ENCODE assay signal across 10 mouse cellular contexts in the genomic region with DNA sequence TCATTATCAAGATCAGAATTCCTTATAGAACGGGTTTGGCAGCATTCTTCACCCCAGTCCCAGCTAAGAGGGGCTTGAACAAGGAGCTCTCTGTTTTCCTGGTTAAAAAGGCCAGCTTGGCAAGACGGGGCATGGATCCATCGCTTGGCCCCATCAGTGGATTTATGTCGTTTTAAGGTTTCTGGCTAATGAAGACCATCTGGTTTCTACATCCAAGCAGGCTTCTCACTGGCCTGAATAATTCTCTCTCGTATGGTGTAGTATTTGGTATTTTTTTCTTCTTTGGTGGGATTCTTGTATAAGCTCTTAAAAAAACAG. TPM values are rescaled to one million over a fixed set of nuclear protein-coding genes. Genes with fewer than 3 reads are reported as not detected.
DNase-seq lines count a peak whose midpoint lies in the region; ATAC-seq and TF ChIP-seq lines count a peak whose summit lies in the region.
"Had no signal": no experiment of that assay in that cellular context is flagged by ENCODE, and none has a peak within 500 bp of the region (broad histone marks: within the 10 kb centered on the region; RNA-seq: fewer than 3 reads in every experiment).

No protein-coding gene starts in this region.

- TF ChIP-seq CTCF in brain, embryonic 14.5 days (IDR thresholded peaks at IDR 0.05; ENCODE audit: borderline replicate concordance, extremely low read depth, insufficient read depth, insufficient read length), result no peak

- 10% methylated on average over 5 of the region's 5 CpGs for WGBS in kidney, embryonic 14.5 days
- 15% methylated on average over 5 of the region's 5 CpGs for WGBS in embryonic facial prominence, embryonic 10.5 days
- WGBS in intestine, embryonic 16.5 days, result 31% methylated on average over 5 of the region's 5 CpGs

- H3K27ac ChIP-seq in kidney, embryonic 14.5 days (ENCODE audit: low read depth, low read length), result peak overlapping the region; percentile 89
- peak overlapping the region; percentile 83 for H3K27ac ChIP-seq in embryonic facial prominence, embryonic 10.5 days (replicated peaks)
- no peak overlapping the region for H3K27ac ChIP-seq in intestine, embryonic 16.5 days (ENCODE audit: low read length)

- no peak for DNase-seq in kidney, postnatal 25 days
- peak; percentile 92 for DNase-seq in brain, embryonic 14.5 days (ENCODE audit: low read depth)
- DNase-seq in embryonic facial prominence, embryonic 10.5 days (ENCODE audit: low spot score), result peak; percentile 70
- no peak for DNase-seq in adrenal gland, postnatal 14 days

- no peak overlapping the region for H3K4me2 ChIP-seq in kidney, embryonic 14.5 days (replicated peaks; ENCODE audit: low read depth, low read length)
- H3K4me2 ChIP-seq in intestine, embryonic 16.5 days (ENCODE audit: low read depth, low read length), result no peak overlapping the region

- H3K9me3 ChIP-seq in kidney, embryonic 14.5 days (ENCODE audit: control insufficient read depth, low read length), result no peaks in the 10 kb centered on the region
- no peaks in the 10 kb centered on the region for H3K9me3 ChIP-seq in embryonic facial prominence, embryonic 10.5 days
- no peaks in the 10 kb centered on the region for H3K9me3 ChIP-seq in intestine, embryonic 16.5 days (ENCODE audit: control insufficient read depth, low read length)

- TF ChIP-seq POLR2A in brain, embryonic 14.5 days (IDR thresholded peaks at IDR 0.05; ENCODE audit: borderline replicate concordance, extremely low read depth, insufficient read depth, insufficient read length, poor library complexity, severe bottlenecking), result no peak

- no peak overlapping the region for H3K4me3 ChIP-seq in kidney, embryonic 14.5 days (ENCODE audit: low read length)
- no peak overlapping the region for H3K4me3 ChIP-seq in embryonic facial prominence, embryonic 10.5 days
- no peak overlapping the region for H3K4me3 ChIP-seq in intestine, embryonic 16.5 days (ENCODE audit: low read length)
- H3K4me3 ChIP-seq: megakaryocyte, embryonic 14.5 days had no signal

- peak; percentile 32 for ATAC-seq in kidney, embryonic 14.5 days (ENCODE audit: low FRiP score, low TSS enrichment)
- ATAC-seq in intestine, embryonic 16.5 days, result 0 out of 2 replicates have a peak, but pooled peaks have one; percentile 32
- no peak for ATAC-seq in megakaryocyte, adult 5-6 weeks (ENCODE audit: poor library complexity, severe bottlenecking)
- ATAC-seq in megakaryocyte progenitor cell, adult 5-6 weeks (replicated peaks; ENCODE audit: poor library complexity), result no peak
- ATAC-seq: inflammation-experienced regulatory T-cells, adult 6 months had no signal

- H3K4me1 ChIP-seq in kidney, embryonic 14.5 days (ENCODE audit: control insufficient read depth, insufficient read depth, low read length), result peaks cover 28% of the 10 kb centered on the region
- peaks cover 64% of the 10 kb centered on the region for H3K4me1 ChIP-seq in embryonic facial prominence, embryonic 10.5 days
- H3K4me1 ChIP-seq in intestine, embryonic 16.5 days (ENCODE audit: control insufficient read depth, insufficient read depth, low read length), result peaks cover 26% of the 10 kb centered on the region
- H3K4me1 ChIP-seq: megakaryocyte, embryonic 14.5 days had no signal

- H3K9ac ChIP-seq in kidney, embryonic 14.5 days (ENCODE audit: low read depth, low read length), result no peak overlapping the region
- H3K9ac ChIP-seq in intestine, embryonic 16.5 days (ENCODE audit: low read depth, low read length), result no peak overlapping the region

- no peaks in the 10 kb centered on the region for H3K27me3 ChIP-seq in kidney, embryonic 14.5 days (ENCODE audit: control insufficient read depth, insufficient read depth, low read length)
- no peaks in the 10 kb centered on the region for H3K27me3 ChIP-seq in embryonic facial prominence, embryonic 10.5 days (replicated peaks; ENCODE audit: low read depth, poor library complexity, severe bottlenecking)
- H3K27me3 ChIP-seq in intestine, embryonic 16.5 days (replicated peaks; ENCODE audit: control insufficient read depth, insufficient read depth, low read length), result no peaks in the 10 kb centered on the region
- H3K27me3 ChIP-seq: megakaryocyte, embryonic 14.5 days had no signal

- no peaks in the 10 kb centered on the region for H3K36me3 ChIP-seq in kidney, embryonic 14.5 days (ENCODE audit: control insufficient read depth, insufficient read depth, low read length)
- H3K36me3 ChIP-seq in embryonic facial prominence, embryonic 10.5 days (replicated peaks), result peaks cover 16% of the 10 kb centered on the region
- no peaks in the 10 kb centered on the region for H3K36me3 ChIP-seq in intestine, embryonic 16.5 days (ENCODE audit: control insufficient read depth, insufficient read depth, low read length)

RNA-seq across cellular contexts. Expression of gene App, which starts 45.3 kb away (rescaled TPM):
- polyA plus RNA-seq in kidney, embryonic 14.5 days (2014; fragmentation: Nextera tagmentation; extraction: Ambion mirVana), result 166 and 225 TPM in 2 replicates
- polyA plus RNA-seq in brain, embryonic 14.5 days (2012; rRNA removed), result 278 and 485 TPM in 2 replicates
- 116 TPM in 2 replicates for polyA plus RNA-seq in embryonic facial prominence, embryonic 10.5 days (2016; fragmentation: Nextera tagmentation; extraction: Ambion mirVana)
- 121 and 125 TPM in 2 replicates for polyA plus RNA-seq in intestine, embryonic 16.5 days (2015; fragmentation: Nextera tagmentation; extraction: Ambion mirVana)
- 249 and 260 TPM in 2 replicates for total RNA-seq in megakaryocyte, adult 5-6 weeks (2015)
- total RNA-seq in megakaryocyte, adult 5-6 weeks (2017), result 383 and 394 TPM in 2 replicates
- total RNA-seq in adrenal gland, postnatal 14 days (2021), result 299 and 320 TPM in 2 replicates
- 109 and 111 TPM in 2 replicates for total RNA-seq in megakaryocyte progenitor cell, adult 5-6 weeks (2015)
- total RNA-seq in megakaryocyte progenitor cell, adult 5-6 weeks (2017), result 114 and 137 TPM in 2 replicates

Comparison
In these comparisons a context has a peak if more than half of its experiments do, and no peak if none do; other contexts are left out.
1. ATAC-seq: peak in kidney, embryonic 14.5 days (single experiment) and intestine, embryonic 16.5 days (single experiment); none in megakaryocyte, adult 5-6 weeks (single experiment) and megakaryocyte progenitor cell, adult 5-6 weeks (single experiment).
2. DNase-seq: peak in brain, embryonic 14.5 days (single experiment) and embryonic facial prominence, embryonic 10.5 days (single experiment); none in kidney, postnatal 25 days (0 of 2) and adrenal gland, postnatal 14 days (single experiment).